Mouse (Mus musculus): ENCODE measurements around the gene Gm49027.

GRCm38 (mm10) chr5:123487659-123488395, 37.5 kb downstream of the Gm49027 start:
- TF ChIP-seq CTCF (IDR thresholded peaks at IDR 0.05; ENCODE audit: control insufficient read depth, insufficient read depth, insufficient read length) (no peak), MAX (IDR thresholded peaks at IDR 0.05) (no peak)

Measured in C2C12 (cell line).